Mouse (Mus musculus): ENCODE measurements at regions not wholly inside any gene's neighbourhood (a gene's known extent, or its start where the extent isn't known, plus 50 kb on each side); places are given as distances from the start of the nearest gene placed in this dataset.

- Histone ChIP-seq H3K4me2 (replicated peaks) (no peak overlapping the region), H3K9ac (no peak overlapping the region), H3K27me3 (no peaks in the 10 kb centered on the region), H3K9me3 (replicated peaks) (no peaks in the 10 kb centered on the region), H3K36me3 (no peaks in the 10 kb centered on the region), H3K4me1 (no peaks in the 10 kb centered on the region), H3K27ac (replicated peaks) (no peak overlapping the region), H3K4me3 (replicated peaks) (no peak overlapping the region)
- no peak for ATAC-seq (ENCODE audit: insufficient number of reproducible peaks, low FRiP score, low TSS enrichment, low read depth)
- WGBS = 80% methylated on average over 5 of the region's 5 CpGs
Measured at GRCm38 (mm10) chr9:116241933-116242526, 66.9 kb upstream of the Tgfbr2 start.

DNA sequence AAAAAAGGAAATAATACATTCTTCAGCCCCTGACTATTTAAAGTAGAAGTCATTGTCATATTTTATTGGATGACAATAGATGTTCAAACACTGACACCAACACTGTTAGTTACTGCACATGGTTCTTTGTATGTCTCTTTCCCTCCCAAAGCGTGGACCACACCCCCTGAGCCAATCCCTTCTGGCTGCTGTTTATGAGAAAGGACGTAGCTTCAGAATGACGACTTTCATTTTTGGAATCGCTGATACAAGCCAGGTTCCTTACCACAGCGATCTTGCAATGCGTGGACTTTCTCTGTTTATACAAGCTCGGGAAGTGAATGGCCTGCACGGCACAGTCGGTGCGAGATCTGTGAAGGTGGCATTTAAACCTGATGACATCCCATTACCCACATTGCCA, 66.1 kb upstream of the Tgfbr2 start:
- H3K4me1 ChIP-seq = no peaks in the 10 kb centered on the region
- H3K36me3 ChIP-seq = no peaks in the 10 kb centered on the region
- no peak overlapping the region for H3K9ac ChIP-seq
- no peak overlapping the region for H3K4me2 ChIP-seq (replicated peaks)
- H3K27ac ChIP-seq (replicated peaks) = no peak overlapping the region
- no peaks in the 10 kb centered on the region for H3K9me3 ChIP-seq (replicated peaks)
- no peak for ATAC-seq (ENCODE audit: insufficient number of reproducible peaks, low FRiP score, low TSS enrichment, low read depth)
- WGBS = 81% methylated on average over 10 of the region's 10 CpGs
- no peaks in the 10 kb centered on the region for H3K27me3 ChIP-seq
- no peak overlapping the region for H3K4me3 ChIP-seq (replicated peaks)

GRCm38 (mm10) chr9:116236836-116237235, 61.7 kb upstream of the Tgfbr2 start:
- H3K27me3 ChIP-seq = no peaks in the 10 kb centered on the region
- H3K9ac ChIP-seq = no peak overlapping the region
- no peak overlapping the region for H3K27ac ChIP-seq (replicated peaks)
- peaks cover 11% of the 10 kb centered on the region for H3K4me1 ChIP-seq
- H3K4me3 ChIP-seq (replicated peaks) = no peak overlapping the region
- no peaks in the 10 kb centered on the region for H3K36me3 ChIP-seq
- H3K9me3 ChIP-seq (replicated peaks) = no peaks in the 10 kb centered on the region
- no peak overlapping the region for H3K4me2 ChIP-seq (replicated peaks)
- ATAC-seq (ENCODE audit: insufficient number of reproducible peaks, low FRiP score, low TSS enrichment, low read depth) = no peak

DNA sequence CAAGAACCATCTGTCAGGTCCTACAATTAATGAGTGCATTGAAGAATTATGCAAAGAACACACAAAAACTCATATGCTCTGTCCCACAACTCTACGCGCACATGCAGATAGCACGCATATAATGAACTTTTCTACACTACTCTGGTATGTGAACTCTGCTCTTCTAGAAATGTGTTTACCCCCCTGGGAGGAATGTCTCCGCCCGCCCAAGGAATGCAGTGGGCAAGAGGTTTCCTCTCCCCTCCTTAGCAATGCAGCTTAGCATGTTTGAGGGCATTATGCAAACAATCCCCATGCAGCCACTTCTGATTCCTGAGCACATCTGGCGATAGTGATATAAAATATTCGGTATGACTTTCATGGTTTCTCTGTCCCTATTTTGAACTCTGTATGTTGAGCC, 59.0 kb upstream of the Tgfbr2 start:
- 34% methylated on average over 7 of the region's 7 CpGs for WGBS
- no peak overlapping the region for H3K27ac ChIP-seq (replicated peaks)
- H3K27me3 ChIP-seq = no peaks in the 10 kb centered on the region
- peaks cover 22% of the 10 kb centered on the region for H3K4me1 ChIP-seq
- ATAC-seq (ENCODE audit: insufficient number of reproducible peaks, low FRiP score, low TSS enrichment, low read depth) = no peak
- H3K4me3 ChIP-seq (replicated peaks) = no peak overlapping the region
- H3K9me3 ChIP-seq (replicated peaks) = no peaks in the 10 kb centered on the region
- no peaks in the 10 kb centered on the region for H3K36me3 ChIP-seq
- H3K4me2 ChIP-seq (replicated peaks) = no peak overlapping the region
- H3K9ac ChIP-seq = no peak overlapping the region

- Histone ChIP-seq H3K36me3 (no peaks in the 10 kb centered on the region), H3K9ac (no peak overlapping the region), H3K4me1 (peaks cover 22% of the 10 kb centered on the region), H3K27me3 (no peaks in the 10 kb centered on the region), H3K4me2 (replicated peaks) (no peak overlapping the region), H3K27ac (replicated peaks) (peak overlapping the region; percentile 66), H3K4me3 (replicated peaks) (no peak overlapping the region), H3K9me3 (replicated peaks) (no peaks in the 10 kb centered on the region)
- ATAC-seq (ENCODE audit: insufficient number of reproducible peaks, low FRiP score, low TSS enrichment, low read depth) = no peak
- 80% methylated on average over 10 of the region's 10 CpGs for WGBS
Measured at GRCm38 (mm10) chr9:116232386-116232785, 57.2 kb upstream of the Tgfbr2 start.

DNA sequence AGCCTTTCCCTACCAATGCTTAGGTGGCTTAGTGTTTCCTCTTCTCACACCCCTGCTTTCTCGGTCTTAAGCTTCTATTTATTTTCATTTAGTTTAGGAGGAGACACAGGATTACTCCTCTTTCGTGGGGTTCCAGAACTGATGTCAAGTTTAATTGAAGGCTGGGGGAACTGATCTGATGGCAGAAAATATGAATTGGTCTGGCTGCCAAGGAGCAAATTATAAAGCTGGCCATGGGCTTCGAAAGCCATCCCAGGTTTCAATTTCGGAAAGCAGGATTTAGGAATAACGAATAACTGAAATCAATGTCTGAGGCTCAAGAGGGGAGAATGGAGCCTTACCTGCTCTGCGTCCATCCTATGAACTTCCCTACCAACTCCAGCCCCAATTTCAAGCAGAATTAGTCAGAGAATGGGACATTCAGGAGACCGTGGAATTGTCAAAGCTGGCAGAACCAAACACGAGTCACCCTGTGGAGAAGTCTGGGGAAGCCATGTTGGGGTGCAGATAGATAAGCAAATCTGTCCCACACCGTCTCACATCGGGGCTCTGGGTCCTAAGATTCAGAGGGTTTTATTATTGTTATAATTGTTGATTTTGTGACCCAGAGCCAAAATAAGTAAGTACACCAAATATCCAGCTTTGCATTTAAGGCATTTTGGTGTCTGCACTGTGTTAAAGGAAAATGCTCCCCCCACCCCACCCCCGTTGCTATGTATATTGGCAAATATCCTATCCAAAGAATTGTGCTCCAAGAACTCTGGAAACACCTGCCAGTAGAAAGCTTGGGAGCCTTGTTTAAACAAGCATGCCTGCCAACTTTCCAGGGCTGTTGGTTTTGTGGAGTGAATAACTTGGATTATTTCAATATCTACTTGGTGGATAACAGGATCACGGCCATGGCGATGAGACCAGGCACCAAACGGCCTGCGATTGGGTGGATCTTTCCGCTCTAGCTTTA, 56.5 kb upstream of the Tgfbr2 start:
- H3K36me3 ChIP-seq = no peaks in the 10 kb centered on the region
- WGBS = 60% methylated on average over 16 of the region's 16 CpGs
- ATAC-seq (ENCODE audit: insufficient number of reproducible peaks, low FRiP score, low TSS enrichment, low read depth) = 0 out of 2 replicates have a peak, but pooled peaks have one; percentile 39
- H3K4me1 ChIP-seq = peaks cover 22% of the 10 kb centered on the region
- no peak overlapping the region for H3K9ac ChIP-seq
- H3K27me3 ChIP-seq = no peaks in the 10 kb centered on the region
- no peaks in the 10 kb centered on the region for H3K9me3 ChIP-seq (replicated peaks)
- H3K4me3 ChIP-seq (replicated peaks) = no peak overlapping the region
- peak overlapping the region; percentile 66 for H3K27ac ChIP-seq (replicated peaks)
- no peak overlapping the region for H3K4me2 ChIP-seq (replicated peaks)

DNA sequence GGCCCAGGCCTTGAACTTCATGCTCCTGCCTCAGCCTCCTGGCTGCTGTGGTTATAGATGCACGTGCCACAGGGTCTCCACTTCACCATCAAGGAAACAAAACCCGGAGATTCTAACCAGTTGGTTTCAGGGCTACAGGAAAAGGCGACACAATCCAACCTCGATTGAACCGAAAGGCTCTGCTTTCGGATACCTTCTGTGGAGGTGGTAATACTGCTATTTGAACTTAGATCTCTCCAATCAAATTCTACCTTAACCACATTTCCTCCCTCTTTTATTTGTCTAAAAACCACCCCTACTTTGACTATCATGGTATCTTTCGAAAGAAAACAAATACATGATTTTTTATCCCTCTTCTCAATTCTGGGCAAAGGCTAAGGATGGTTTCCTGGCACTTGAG, 55.2 kb upstream of the Tgfbr2 start:
- Histone ChIP-seq H3K27me3 (no peaks in the 10 kb centered on the region), H3K4me1 (peaks cover 22% of the 10 kb centered on the region), H3K4me3 (replicated peaks) (no peak overlapping the region), H3K9me3 (replicated peaks) (no peaks in the 10 kb centered on the region), H3K36me3 (no peaks in the 10 kb centered on the region), H3K4me2 (replicated peaks) (no peak overlapping the region), H3K9ac (no peak overlapping the region), H3K27ac (replicated peaks) (no peak overlapping the region)
- 82% methylated on average over 7 of the region's 7 CpGs for WGBS
- no peak for ATAC-seq (ENCODE audit: insufficient number of reproducible peaks, low FRiP score, low TSS enrichment, low read depth)

DNA sequence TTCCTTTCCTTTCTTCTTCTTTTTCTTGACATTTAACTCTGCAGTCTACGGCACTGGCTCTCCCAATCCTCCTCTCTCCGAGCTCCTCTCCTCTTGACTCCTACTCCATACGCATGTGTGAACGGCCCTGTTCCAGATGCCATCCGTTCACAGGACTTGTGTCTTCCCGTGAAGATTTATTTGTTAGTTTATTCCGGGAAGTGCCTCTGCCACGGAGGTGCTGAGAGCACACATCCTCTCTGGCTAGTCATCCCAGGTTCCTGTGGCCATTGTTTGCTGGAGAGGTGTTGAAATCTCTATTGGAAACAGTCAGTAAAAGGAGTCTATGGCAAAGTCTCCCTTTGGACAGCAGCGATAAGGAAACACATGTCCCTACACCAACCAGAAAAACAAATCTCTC, 53.3 kb upstream of the Tgfbr2 start:
- Histone ChIP-seq H3K27me3 (no peaks in the 10 kb centered on the region), H3K27ac (replicated peaks) (no peak overlapping the region), H3K36me3 (no peaks in the 10 kb centered on the region), H3K9me3 (replicated peaks) (no peaks in the 10 kb centered on the region), H3K4me1 (peaks cover 17% of the 10 kb centered on the region; the same call in 1 of the 2 replicates), H3K9ac (no peak overlapping the region), H3K4me3 (replicated peaks) (no peak overlapping the region), H3K4me2 (replicated peaks) (no peak overlapping the region)
- ATAC-seq (ENCODE audit: insufficient number of reproducible peaks, low FRiP score, low TSS enrichment, low read depth) = no peak
- WGBS = 53% methylated on average over 9 of the region's 9 CpGs

DNA sequence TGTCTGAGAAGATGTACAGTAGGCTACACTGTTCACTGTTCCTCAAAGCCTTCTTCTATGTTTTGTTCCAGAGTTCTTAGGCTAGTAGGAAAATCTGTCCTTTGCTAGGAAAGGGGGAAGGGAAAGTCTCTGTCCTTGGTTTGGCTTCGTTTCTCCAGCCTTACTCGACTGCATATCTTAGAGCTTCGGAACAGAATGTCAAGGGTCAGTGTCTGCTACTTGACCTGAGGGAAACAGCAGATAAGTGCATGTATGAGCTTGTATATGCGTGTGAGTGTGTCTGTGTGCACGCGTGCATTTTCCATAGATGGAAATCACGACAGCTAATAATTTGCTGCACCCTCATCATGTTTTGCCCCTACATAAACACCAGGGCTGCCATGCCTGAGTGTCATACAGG, 52.6 kb upstream of the Tgfbr2 start:
- Histone ChIP-seq H3K4me1 (peaks cover 17% of the 10 kb centered on the region; the same call in 1 of the 2 replicates), H3K4me2 (replicated peaks) (no peak overlapping the region), H3K9me3 (replicated peaks) (no peaks in the 10 kb centered on the region), H3K27ac (replicated peaks) (no peak overlapping the region), H3K27me3 (no peaks in the 10 kb centered on the region), H3K9ac (no peak overlapping the region), H3K4me3 (replicated peaks) (no peak overlapping the region), H3K36me3 (no peaks in the 10 kb centered on the region)
- ATAC-seq (ENCODE audit: insufficient number of reproducible peaks, low FRiP score, low TSS enrichment, low read depth) = no peak
- WGBS = 59% methylated on average over 7 of the region's 7 CpGs

Data from embryonic facial prominence, embryonic 15.5 days (tissue).